Mouse (Mus musculus): ENCODE data around the gene Nog.

The Nog gene

DNA sequence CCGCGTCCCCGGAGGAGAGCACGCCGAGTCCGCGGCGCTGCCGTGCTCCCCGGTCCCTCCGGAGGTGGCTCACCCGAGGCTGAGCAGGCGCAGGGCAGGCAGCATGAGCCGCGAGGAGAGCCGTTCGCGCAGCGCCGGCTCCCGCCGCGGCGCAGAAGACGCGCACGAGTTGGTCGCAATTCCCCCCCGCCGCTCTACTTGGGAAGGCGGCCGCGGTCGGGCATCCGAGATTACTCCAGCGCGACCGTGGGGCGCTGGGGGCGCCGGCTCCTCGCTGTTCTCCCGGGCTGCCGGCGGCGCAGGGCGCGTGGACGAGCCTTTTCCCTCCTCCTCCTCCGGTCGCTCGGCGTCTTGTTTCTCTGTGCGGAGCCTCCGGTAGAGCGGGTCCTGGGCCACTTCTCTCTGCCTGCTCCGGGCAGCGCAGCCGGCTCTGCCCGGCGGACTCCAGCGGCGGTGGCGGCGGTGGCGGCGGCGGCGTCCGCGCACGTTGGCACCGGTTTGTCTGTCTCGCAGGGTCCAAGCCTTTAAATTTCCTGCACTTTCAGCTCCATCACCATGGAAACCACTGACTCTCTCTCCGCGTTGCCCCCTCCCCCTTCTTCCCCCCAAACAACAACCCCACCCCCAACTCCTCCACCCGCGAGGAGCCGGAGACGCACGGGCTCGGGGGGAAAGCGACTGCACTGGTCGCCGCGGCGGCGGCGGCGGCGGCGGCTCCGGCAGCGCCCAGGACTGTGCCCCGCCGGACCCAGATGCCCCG lies at the start of gene Nog:
Gene Nog (minus strand): TSS at position 277 of the 760 bp plus-strand sequence.
- peak; percentile 11 for DNase-seq (ENCODE audit: low spot score)

DNA sequence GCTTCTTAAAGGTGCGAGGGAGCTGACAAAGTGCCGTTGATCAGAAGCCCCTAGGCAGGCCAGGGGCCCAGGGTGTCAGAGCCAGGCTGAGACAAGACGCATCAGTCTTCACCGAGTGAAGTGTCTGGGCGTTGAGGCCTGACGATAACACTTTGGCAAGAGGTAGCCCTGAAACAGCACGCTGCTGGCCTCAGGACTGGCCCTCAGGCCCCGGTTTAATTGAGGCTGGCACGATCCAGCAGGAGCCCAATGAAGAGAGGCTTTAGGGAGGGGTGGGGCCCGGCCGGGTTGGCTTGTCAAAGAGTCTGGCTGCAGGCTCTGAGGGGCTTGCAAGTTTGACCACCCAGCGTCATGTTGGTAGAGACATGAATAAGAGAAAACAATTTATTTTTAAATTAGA lies 38.1 kb upstream of the Nog start:
- no peak for DNase-seq (ENCODE audit: low spot score)

DNA sequence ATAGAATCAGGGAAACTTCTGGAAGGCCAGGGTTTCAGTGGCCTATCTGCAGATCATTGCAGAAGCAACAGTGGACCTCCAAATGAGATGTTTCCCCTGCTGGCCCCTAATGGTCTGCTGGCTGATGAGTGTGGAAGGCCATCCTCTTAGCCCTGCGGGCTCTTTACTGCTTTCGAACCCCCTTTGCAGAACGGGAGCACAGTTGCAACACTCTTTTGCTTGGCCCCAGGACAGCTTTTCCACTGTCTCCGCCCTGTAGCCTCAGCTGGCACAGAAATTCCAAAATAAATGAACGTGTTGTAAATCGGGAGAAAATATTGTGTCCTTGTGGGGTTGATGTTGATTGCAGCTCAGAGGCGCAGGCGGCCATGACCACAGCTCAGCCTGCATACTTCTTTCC lies 37.7 kb upstream of the Nog start:
- no peak for DNase-seq (ENCODE audit: low spot score)

DNA sequence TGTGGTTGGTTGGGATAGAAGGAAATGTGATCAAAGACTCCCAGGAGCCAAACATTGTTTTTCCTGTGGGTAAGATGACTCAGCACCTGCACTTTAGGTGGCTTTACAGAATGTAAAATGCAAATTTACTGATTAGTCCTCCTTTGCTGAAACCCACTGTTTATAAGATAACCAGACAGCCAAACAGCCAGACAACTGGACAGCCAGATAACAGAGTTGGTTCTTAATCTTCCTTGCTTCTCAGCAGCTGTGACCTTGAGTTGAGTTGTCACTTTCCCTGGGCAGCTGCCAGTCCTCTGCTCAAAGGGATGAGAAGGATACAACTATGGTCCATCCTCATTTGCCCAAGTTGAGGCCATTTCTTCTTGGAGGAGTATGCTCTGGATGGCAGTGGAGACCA lies 35.8 kb upstream of the Nog start:
- no peak for DNase-seq (ENCODE audit: low spot score)

DNA sequence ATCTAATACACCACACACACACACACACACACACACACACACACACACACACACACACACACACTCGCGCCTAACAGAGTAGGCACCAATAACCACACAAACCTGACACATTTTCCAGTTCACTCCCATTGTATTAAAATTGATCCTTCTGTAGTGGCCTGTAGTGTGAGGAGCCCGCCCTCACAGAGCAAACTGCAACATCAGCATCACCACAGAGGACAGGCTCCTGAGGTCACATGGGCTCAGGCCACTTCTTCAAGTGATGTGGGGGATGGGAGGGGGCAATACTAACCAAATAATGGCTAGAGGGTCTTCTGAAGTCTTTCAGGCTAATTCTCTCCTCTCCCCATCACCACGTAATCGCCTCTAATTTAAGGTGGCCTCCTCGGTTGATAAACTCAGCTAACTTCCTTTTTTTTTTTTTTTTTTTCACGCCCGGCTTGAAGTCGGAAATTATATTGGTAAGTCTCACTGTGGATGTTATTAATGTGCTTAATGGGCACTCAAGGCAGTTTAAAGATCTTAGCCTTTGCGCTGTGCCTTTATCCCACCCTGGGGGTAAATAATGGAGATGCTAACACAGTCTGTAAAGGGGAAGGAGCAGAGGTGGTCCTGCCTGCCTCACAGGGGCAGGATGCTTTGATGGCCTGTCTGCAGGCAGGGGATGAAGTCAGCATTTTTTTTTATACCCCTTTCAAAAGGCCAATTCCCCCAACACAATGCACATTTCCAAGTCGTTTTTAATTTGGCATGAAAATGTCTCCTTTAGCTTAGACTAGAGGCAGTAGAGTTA lies 25.2 kb upstream of the Nog start:
- no peak for DNase-seq (ENCODE audit: low spot score)

DNA sequence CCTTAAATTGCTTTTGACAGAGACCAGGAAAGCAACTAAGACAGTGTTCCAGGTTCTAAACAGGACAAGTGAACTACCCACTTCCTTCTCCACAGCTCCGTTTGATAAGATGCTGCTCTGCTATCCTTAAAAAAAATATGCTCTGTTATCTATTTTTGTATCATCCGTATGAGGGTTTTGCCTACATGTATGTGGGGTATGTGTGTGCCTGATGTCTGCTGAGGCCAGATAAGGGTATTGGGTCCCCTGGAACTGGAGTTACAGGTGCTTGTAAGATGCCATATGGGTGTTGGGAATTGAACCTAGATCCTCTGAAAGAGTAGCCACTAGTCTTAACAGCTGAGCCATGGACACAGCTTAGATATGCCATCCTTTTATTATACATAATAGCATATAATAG lies 19.6 kb upstream of the Nog start:
- DNase-seq (ENCODE audit: low spot score), result no peak

DNA sequence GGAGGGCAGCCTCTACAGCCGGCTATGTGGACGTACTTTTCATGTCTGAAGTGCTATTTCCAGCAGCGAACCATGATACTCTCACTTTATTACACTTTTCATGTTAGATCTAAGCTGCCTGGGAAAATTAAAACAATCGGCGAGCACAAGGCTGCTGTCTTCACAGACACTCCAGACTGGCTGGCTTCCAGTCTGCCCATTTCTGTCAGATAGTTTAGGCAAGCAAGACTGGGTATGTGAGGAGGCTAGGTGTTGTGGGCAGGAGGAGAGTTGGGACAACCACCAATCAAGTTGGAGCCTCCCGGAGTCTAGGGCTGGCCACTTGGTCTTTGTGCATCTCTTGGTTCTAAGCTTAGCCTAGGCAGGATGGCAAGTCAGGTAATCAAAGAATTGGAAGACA lies 17.5 kb upstream of the Nog start:
- no peak for DNase-seq (ENCODE audit: low spot score)

DNA sequence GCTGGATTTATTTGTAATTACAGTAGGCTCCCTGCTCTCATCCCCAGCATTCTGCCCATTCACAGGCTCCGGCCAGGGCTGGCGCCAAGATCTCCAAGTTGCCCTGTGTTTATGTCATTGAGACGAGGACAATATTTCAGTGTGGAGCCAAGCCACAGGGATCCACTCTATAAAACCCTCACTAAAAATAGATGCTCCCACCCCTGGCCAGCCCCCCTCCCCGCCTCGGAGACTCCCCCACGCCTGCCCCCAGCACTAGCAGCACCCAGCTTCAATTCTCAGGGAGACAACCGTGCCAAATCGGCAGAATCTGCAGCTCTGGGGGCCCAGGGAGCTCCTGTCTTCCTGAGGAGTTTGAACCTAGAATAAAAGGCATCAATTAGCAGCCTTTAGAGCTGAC lies 16.2 kb upstream of the Nog start:
- DNase-seq (ENCODE audit: low spot score), result no peak

DNA sequence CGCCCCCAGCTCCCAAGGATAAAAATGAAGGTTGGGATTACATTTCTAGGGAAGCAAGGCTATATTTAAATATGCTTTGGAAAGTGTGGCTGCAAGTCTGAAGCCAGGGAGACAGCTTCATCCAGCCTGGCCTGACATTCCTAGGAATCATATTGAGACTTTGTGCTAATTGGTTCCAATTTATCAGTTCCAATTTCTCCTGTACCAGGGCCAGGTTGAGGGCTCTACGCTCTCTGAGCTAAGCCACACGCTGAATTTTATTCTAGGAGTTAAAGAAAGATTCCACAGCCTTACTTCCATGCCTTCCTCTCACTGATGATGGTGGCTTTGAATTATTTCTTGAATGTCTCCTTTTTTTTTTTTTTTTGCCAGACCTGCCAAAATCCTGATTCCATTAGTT lies 15.6 kb upstream of the Nog start:
- DNase-seq (ENCODE audit: low spot score), result no peak

DNA sequence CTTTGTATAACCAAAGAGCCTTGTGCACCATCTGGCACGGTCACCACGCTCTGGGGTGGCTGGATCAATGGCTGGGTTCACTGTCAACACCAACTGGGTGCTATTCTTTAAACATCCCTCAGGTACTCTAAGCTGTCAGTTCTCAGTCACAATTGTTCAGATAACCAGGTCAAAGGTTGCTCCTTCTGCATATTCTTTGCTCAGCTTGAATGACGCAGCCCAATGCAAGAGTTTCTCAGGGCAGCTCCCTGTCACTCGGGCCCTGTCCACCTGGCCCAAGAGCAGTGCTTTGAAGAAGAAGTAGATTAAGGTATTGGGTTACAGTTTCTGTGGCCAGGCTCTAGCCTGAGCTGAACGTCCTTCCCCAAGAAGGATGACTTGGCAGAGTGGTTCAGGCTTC lies 12.2 kb upstream of the Nog start:
- no peak for DNase-seq (ENCODE audit: low spot score)

DNA sequence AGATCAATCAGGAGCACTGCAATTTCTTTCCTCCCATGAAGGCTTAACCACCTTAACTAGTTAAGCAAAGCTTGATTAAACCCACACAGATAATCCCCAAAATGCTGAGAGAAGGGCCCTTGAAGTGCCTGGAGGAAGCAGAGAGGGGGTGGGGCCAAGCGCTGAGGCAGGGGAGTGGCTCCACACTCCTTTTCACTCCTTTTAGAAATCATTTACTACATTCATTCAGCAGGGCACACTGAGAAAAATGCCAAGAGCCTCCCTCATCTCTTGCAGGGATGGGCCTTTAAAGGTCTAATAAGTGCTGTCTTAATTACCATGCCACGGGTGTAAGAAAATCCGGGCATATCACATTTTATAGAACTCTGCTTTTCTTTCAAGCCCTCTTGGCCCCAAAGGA lies 10.2 kb upstream of the Nog start:
- DNase-seq (ENCODE audit: low spot score), result no peak

DNA sequence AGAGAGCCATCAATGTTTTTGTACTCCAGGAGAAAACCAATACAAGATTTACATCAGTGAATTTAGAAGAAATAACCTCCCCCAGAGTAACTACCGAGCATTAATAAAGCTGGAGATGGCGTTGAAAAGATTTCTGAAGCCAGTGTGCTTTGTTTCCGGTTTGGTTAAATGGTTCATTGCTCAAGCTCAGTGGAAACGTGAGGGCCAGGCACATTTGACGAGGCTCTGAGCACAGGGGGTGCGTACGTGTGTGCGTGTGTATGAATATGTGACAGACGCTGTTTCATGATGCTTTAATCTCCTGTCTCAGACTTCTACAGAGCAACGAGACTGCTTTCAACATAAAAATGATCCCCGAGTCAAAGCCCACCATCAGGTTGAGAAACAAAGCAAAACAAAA lies 8.1 kb upstream of the Nog start:
- no peak for DNase-seq (ENCODE audit: low spot score)

DNA sequence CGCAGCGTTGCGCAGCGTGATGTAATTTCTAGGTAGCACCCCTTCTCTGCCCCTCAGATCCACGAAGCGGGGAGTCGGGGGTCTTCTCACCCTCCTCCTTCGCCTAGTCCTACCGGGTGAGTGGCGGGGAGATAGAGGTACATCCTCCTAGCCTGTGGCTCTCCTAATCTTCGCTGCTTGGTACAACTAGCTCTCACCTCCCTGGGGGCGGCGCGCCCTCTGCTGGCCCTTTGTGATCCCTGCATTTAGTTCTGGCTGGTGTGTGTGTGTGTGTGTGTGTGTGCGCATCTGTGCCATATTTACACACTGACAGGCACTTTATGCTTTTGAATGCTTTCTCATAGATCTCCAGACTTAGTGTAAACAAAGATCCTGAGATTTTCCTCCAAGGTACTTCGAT lies 1.3 kb upstream of the Nog start:
- peak; percentile 65 for DNase-seq (ENCODE audit: low spot score)

DNA sequence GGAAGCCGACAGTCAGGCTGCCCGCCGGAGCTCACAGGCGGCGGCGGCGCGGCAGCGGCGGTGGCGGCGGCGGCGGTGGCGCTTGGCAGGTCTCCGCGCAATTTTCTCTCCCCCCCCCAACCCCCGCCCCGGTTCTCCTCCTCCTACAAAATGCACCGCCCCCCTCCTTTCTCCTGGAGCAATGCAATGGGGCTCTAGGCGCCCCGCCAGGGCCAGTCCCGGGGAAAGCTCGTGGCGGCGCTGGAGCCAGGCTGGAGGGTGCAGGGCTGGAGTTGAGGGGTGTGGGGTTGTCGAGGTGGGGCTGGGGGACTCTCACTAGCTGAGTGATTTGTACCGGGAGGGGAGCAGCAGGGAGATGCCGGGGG lies 666 bp upstream of the Nog start:
- peak; percentile 24 for DNase-seq (ENCODE audit: low spot score)

DNA sequence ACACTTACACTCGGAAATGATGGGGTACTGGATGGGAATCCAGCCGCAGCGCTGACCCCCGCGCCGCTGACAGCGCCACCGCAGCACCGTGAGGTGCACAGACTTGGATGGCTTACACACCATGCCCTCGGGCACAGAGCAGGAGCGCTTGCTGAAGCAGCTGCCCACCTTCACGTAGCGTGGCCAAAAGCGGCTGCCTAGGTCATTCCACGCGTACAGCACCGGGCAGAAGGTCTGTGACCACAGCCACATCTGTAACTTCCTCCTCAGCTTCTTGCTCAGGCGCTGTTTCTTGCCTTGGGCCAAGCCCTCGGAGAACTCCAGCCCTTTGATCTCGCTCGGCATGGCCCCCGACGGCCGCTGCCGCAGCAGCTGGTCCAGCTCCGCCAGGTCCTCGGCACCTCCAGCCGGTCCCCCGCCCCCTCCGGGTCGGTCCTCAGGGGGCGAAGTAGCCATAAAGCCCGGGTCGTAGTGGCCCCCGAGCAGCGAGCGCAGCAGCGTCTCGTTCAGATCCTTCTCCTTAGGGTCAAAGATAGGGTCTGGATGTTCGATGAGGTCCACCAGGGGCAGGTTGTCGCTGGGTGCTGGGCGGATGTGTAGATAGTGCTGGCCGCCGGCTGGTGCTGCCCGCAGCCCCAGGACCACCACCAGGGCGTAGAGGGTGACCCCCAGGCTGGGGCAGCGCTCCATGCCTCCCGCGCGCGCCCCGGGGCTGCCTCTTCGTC lies 639 bp downstream of the Nog start:
- DNase-seq (ENCODE audit: low spot score), result no peak

DNA sequence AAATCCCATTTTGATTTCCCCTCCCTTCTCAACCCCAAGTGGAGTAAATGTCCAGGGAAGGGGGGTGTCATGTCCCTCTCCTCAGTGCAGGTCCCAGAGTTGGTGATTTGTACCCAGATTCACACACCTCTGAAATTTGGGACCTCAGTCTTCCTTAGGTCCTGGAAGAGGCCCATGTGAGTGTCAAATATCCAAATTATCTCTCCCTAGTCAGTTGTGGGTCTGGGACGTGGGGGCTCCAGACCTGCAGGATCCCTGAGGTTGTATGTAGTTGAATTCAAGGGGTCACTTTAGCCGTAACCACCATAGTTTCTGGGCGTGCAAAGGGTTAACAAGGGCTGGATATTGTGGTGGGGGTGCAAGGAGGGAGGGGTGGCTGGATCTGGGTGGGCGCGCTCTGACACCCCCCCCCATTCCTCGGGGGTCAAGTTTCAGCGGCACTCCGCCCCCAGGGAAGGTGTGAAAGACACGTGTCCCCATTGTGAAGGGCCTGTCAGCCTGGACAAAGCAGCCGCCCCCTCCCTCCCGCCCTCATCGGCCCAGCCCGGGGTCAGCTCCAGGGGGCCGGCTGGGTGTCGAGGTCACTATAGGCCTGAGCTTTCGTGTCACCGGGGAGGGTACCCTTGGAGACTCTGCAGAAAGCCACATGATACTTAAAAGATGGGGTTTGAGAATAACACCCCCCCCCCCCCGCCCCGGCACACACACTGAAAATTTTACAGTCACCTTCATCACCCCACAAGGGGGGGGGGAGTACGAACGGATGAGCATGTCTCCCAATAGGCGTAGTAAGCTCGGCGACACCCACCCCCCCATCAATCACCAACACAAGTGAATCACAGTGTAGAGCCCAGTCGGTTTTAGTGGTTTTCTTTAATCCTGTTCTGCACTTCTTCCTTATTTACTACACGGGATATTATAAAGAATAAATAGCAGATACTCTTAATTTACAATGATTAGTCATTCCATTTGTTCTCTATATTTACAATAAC lies 2.1 kb downstream of the Nog start:
- no peak for DNase-seq (ENCODE audit: low spot score)

DNA sequence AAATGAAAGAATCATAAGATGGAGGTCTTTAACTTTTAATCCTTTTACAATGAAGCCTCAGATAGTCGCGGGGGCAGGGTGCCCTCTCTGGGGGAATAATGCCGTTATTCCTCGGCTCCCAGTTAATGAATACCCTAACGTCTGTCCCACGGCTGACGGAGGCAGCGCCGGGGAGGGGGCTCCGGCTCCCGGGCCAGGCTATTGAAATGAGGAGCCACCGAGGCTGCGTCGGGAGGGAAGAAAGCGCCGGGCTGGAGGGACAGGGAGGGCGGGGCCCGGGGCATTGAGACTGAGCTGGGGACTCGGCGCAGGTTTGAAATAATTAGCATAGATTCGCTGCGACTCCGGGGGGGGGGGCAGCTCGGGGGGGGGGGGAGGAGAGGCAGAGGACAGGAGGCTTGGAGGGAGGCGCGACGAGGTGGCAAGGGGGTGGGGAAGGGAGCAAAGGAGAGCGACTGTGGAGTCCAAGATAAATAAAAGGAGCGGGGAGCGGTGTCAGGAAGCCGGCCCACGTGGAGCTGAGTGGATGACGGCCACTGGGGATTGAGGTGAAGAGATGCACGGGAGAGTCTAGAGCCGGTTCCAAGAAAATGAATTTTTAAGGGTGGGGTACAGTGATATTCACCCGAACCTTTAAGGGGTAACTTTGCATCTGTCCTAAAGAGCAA lies 2.9 kb downstream of the Nog start:
- no peak for DNase-seq (ENCODE audit: low spot score)

DNA sequence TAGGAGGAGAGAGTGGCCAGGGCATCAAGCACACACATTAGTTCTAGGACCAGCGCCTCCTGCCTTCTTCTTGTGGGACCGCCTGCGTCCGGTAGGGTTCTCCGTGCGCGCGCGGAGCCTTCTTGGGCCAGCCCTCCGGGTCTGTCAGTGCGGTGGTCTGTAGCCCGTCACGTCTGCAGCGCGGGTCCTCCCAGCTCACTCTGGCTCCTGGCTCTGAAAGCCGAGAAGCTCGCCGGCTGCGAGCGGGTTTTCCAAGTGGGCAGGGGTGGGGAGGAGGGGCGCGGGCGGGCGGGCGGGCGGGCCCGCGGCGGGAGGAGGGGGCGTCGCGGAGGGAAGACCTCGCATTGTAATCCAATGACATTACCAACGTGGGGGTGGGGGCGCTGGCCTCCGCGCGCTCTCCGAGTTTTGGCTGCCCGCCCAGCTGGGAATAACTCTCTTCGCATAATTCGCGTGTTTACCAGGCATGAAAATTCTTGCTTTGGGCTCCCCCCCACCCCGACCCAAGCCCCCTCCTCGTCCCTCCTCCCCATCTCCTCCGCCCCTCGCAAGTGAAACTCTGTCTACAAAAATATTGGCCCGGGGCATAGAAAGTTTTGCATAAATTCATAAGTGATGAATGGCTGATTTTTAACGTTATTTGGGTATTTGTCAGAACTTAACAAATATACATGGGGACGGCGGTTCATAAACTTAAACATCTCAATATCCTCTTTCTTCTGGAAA lies 3.7 kb downstream of the Nog start:
- DNase-seq (ENCODE audit: low spot score), result no peak

DNA sequence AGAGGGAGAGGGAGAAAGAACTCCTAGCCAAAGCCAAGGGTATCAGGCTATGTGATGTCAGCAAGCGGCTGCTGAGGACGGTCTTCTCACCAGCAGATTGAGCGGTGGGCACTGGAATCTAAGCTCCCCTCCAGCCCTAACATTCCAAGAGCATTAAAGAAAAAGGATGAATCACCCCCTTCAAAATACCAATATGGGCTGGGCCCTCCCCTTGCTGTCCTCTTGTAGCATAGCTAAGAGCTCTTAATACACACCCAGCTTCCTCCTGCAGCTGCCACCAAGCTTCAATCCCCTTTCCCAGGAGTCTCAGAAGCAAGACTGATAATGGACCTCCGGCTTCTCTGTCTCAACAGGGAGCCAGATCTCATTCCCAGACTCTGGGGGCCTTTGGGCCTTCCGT lies 4.6 kb downstream of the Nog start:
- no peak for DNase-seq (ENCODE audit: low spot score)

DNA sequence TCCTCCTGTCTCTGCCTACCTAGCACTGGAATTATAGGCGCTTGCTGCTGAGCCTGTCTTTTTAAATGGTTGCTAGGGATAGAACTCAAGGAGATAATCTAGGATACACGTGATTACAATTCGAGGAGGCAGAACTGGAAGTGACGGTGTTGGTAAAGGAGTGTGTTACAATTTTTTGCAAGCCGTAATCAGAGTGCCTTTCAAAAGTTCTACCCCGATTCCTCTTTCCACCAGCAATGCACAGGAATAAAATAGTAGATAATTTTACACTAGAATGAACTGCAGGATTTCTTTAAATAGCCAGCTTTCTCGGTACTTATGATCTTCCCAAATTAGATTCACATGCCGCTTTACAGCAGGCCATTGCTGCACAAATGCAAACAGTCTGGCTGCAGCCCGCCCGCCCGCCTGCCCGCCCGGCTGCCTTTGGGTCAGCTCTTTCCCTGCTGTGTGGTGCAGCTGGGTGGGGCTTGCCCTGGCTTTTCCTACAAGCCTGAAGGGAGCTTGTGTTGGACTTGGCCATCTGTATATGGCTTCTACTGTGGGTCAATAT lies 32.2 kb downstream of the Nog start:
- no peak for DNase-seq (ENCODE audit: low spot score)
